Mouse (Mus musculus) forebrain, embryonic 11.5 days (tissue): Measurements from ENCODE around the gene Fut1. TPM values are rescaled to one million over a fixed set of nuclear protein-coding genes. Genes with fewer than 3 reads are reported as not detected.

Experiments used
- ATAC-seq: fragments of 200-750 bp; cut with Nextera tagmentation; replicated peaks from 2 replicates; pipeline ENCODE4 v1.8.0; 2017; ENCODE audit warnings: moderate TSS enrichment; ENCODE audit not compliant: low FRiP score
- DNase-seq: peaks from one replicate; pipeline ENCODE4 v3.0.0-alpha.2; 2017; ENCODE audit warnings: low spot score
- H3K27ac ChIP-seq: fragments of 300-500 bp; sonication (generic); 2 replicates; pipeline ENCODE4 v1.5.1; 2014; ENCODE audit warnings: low read depth, low read length
- H3K27me3 ChIP-seq: fragments of 300-500 bp; sonication (generic); 2 replicates; pipeline ENCODE4 v1.6.1; 2014; ENCODE audit warnings: mild to moderate bottlenecking, low read length, mixed read lengths; ENCODE audit not compliant: control insufficient read depth, insufficient read depth
- H3K36me3 ChIP-seq: fragments of 300-500 bp; sonication (generic); 2 replicates; pipeline ENCODE4 v1.6.1; 2014; ENCODE audit warnings: mild to moderate bottlenecking, low read length, moderate library complexity, mixed read lengths; ENCODE audit not compliant: control insufficient read depth, insufficient read depth
- H3K4me1 ChIP-seq: fragments of 300-500 bp; sonication (generic); replicated peaks from 2 replicates; pipeline ENCODE4 v1.6.1; 2014; ENCODE audit warnings: low read length, mixed read lengths; ENCODE audit not compliant: control insufficient read depth, insufficient read depth
- H3K4me2 ChIP-seq: fragments of 300-500 bp; sonication (generic); 2 replicates; pipeline ENCODE4 v1.6.1; 2014; ENCODE audit warnings: low read depth, mild to moderate bottlenecking, low read length, moderate library complexity, mixed read lengths; ENCODE audit not compliant: severe bottlenecking
- H3K4me3 ChIP-seq: fragments of 300-500 bp; sonication (generic); 2 replicates; pipeline ENCODE4 v1.5.1; 2014; ENCODE audit warnings: low read depth, low read length
- H3K9ac ChIP-seq: fragments of 300-500 bp; sonication (generic); 2 replicates; pipeline ENCODE4 v1.6.1; 2014; ENCODE audit warnings: low read length
- H3K9me3 ChIP-seq: fragments of 300-500 bp; sonication (generic); 2 replicates; pipeline ENCODE4 v1.6.1; 2016; ENCODE audit warnings: low read length, mixed read lengths; ENCODE audit not compliant: control insufficient read depth
- WGBS: fragments of 180-500 bp; shearing (Covaris S2); extraction: QIAGEN DNeasy Blood & Tissue Kit; methylation state at CpG from one replicate; pipeline ENCODE4 v1.1.7; 2014; 5-methylcytosine and 5-hydroxymethylcytosine counted together
- polyA plus RNA-seq: library from polyadenylated mRNA; unstranded; fragments of >200 nt; fragmentation: Nextera tagmentation; extraction: Ambion mirVana; gene quantifications from 2 replicates; pipeline ENCODE4 v1.2.1, GENCODE M21; 2014

Gene Fut1
- not detected in 2 replicates for polyA plus RNA-seq

DNA sequence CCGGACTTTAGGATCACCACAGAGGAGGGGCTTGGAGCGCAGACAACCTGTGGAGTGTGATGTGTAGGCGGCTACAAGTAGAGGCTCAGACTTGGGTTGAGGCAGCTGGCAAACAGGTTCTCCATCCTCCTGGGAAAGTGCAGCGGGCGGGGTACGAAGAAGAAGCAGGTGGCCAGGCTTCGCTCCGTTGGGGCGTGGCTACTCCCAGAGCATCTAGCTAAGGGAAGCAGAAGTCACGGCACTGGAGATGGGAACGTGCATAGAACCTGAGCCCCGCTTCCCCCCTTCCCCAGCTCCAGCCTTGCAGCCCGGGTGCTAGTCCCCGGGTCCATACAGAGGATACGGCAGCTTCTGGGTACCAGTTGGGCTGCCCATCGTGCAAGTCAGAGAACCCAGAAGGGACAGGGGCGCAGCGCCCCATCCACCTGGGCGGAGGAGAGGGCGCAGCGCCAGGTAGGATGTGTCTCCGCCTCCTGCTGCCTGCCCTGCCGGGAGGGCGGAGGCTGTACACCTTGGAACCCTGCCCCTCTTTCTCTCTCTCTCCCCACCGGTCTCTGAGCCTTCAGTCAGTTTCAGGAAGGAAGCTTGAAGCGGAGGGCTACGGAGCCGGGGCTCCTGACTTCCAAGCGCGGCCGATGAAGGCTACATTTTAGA lies at the start of gene Fut1:
TSS of gene Fut1 (plus strand) at position 248 of the 654 bp plus-strand sequence.
- Histone ChIP-seq H3K27me3 (peaks cover 20% of the 10 kb centered on the region), H3K4me3 (no peak within 1 kb of the TSS), H3K36me3 (no peaks in the 10 kb centered on the region), H3K4me2 (0 out of 2 replicates have a peak within 1 kb of the TSS, but pooled peaks have one; percentile 6), H3K4me1 (no peaks in the 10 kb centered on the region), H3K9ac (no peak within 1 kb of the TSS; the same call in 1 of the 2 replicates), H3K27ac (no peak within 1 kb of the TSS), H3K9me3 (no peaks in the 10 kb centered on the region)
- DNase-seq (no peak), ATAC-seq (no peak)
- 4% methylated on average over 31 of the region's 31 CpGs for WGBS

- H3K27ac ChIP-seq: peak overlapping the region; percentile 57; the same call in 1 of the 2 replicates
- peaks cover 7% of the 10 kb centered on the region; the same call in 1 of the 2 replicates for H3K4me1 ChIP-seq
- peak overlapping the region; percentile 74 for H3K4me2 ChIP-seq
- H3K4me3 ChIP-seq: peak overlapping the region; percentile 33
- no peaks in the 10 kb centered on the region for H3K27me3 ChIP-seq
- DNase-seq (peak; percentile 93), ATAC-seq (peak; percentile 95)
- no peaks in the 10 kb centered on the region; the same call in 1 of the 2 replicates for H3K36me3 ChIP-seq
- no peaks in the 10 kb centered on the region for H3K9me3 ChIP-seq
- under 1% methylated on average over 24 of the region's 24 CpGs for WGBS
- H3K9ac ChIP-seq: peak overlapping the region; percentile 47
These were observed 49.1 kb upstream of the Fut1 start for GRCm38 (mm10) chr7:45567780-45568516.

GRCm38 (mm10) chr7:45568601-45569473 lies 48.3 kb upstream of the Fut1 start:
- no peaks in the 10 kb centered on the region; the same call in 1 of the 2 replicates for H3K36me3 ChIP-seq
- 79% methylated on average over 10 of the region's 10 CpGs for WGBS
- ATAC-seq (no peak), DNase-seq (no peak)
- H3K4me1 ChIP-seq: peaks cover 7% of the 10 kb centered on the region; the same call in 1 of the 2 replicates
- no peaks in the 10 kb centered on the region for H3K9me3 ChIP-seq
- H3K27me3 ChIP-seq: no peaks in the 10 kb centered on the region
- H3K4me2 ChIP-seq: peak overlapping the region; percentile 74
- peak overlapping the region; percentile 33; the same call in 1 of the 2 replicates for H3K4me3 ChIP-seq
- peak overlapping the region; percentile 47 for H3K9ac ChIP-seq
- H3K27ac ChIP-seq: peak overlapping the region; percentile 57; the same call in 1 of the 2 replicates

GRCm38 (mm10) chr7:45570103-45570741 lies 46.9 kb upstream of the Fut1 start, which contains the start of gene Bcat2:
TSS of gene Bcat2 (plus strand) at chr7:45570153.
- Histone ChIP-seq H3K27me3 (no peaks in the 10 kb centered on the region), H3K4me1 (peaks cover 7% of the 10 kb centered on the region; the same call in 1 of the 2 replicates), H3K4me3 (peak within 1 kb of the TSS; percentile 53), H3K27ac (peak within 1 kb of the TSS; percentile 44), H3K4me2 (peak within 1 kb of the TSS; percentile 66), H3K9ac (peak within 1 kb of the TSS; percentile 81), H3K9me3 (no peaks in the 10 kb centered on the region), H3K36me3 (no peaks in the 10 kb centered on the region; the same call in 1 of the 2 replicates)
- ATAC-seq (peak; percentile 75), DNase-seq (peak; percentile 86)
- WGBS: under 1% methylated on average over 42 of the region's 42 CpGs

- 71% methylated on average over 1 of the region's 1 CpGs for WGBS
- Histone ChIP-seq H3K27ac (no peak overlapping the region), H3K4me2 (no peak overlapping the region), H3K4me3 (no peak overlapping the region), H3K4me1 (peaks cover 7% of the 10 kb centered on the region; the same call in 1 of the 2 replicates), H3K36me3 (no peaks in the 10 kb centered on the region; the same call in 1 of the 2 replicates), H3K9ac (no peak overlapping the region), H3K9me3 (no peaks in the 10 kb centered on the region), H3K27me3 (no peaks in the 10 kb centered on the region)
- ATAC-seq: no peak
- no peak for DNase-seq
These were observed 45.1 kb upstream of the Fut1 start for GRCm38 (mm10) chr7:45571966-45572365.

- ATAC-seq (no peak), DNase-seq (no peak)
- no peaks in the 10 kb centered on the region for H3K27me3 ChIP-seq
- no peak overlapping the region for H3K4me2 ChIP-seq
- H3K27ac ChIP-seq: no peak overlapping the region
- no peaks in the 10 kb centered on the region; the same call in 1 of the 2 replicates for H3K36me3 ChIP-seq
- H3K4me3 ChIP-seq: no peak overlapping the region
- WGBS: 85% methylated on average over 8 of the region's 8 CpGs
- H3K9me3 ChIP-seq: no peaks in the 10 kb centered on the region
- peaks cover 7% of the 10 kb centered on the region; the same call in 1 of the 2 replicates for H3K4me1 ChIP-seq
- H3K9ac ChIP-seq: no peak overlapping the region
These were observed 43.1 kb upstream of the Fut1 start for GRCm38 (mm10) chr7:45573954-45574353.

DNA sequence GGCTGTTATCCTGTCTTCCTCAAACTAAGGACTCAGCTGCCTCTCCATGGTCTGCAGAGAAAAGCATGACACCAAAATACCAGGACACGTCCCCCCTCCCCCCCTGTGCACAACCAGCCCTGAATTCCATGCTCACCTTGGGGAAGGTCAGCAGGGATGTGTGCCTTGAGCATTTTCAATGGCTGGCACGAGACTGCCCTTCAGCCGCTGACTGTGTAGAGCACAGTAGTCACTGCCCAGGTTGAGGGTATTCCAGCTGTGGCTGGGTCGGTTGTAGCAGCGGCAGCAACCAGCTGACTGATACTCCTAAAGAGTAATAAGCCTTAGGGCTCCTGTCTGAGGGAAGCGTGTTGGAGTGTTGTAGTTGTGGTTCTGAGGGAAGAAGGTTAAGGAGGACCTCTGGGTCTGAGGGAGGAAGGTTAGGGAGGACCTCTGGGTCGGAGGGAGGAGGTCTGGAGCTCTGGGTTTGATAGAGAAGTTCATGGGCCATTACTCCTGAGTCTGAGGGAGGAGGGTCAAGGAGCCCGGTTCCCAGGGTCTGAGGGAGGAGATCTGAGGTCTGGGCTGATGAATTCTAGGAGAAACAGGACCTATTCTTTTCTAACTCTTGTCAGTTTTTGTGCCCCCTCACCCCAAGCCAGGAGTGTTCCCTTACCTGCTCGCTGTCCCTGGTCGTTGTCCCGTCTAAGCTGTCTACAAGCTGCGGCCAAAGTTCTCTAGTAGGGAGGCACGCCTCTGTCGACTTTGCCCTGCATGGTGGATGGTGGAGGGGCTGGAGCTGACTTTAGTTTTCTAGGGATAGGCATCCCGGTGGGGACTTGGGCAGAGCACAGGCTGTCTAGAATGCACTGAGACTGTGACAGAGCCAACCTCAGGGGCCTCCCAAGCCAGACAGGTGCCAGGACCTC lies 42.4 kb upstream of the Fut1 start:
- Histone ChIP-seq H3K4me2 (no peak overlapping the region), H3K9me3 (no peaks in the 10 kb centered on the region), H3K4me3 (no peak overlapping the region), H3K27ac (no peak overlapping the region), H3K27me3 (no peaks in the 10 kb centered on the region), H3K36me3 (no peaks in the 10 kb centered on the region; the same call in 1 of the 2 replicates), H3K4me1 (peaks cover 7% of the 10 kb centered on the region; the same call in 1 of the 2 replicates), H3K9ac (no peak overlapping the region)
- DNase-seq (no peak), ATAC-seq (no peak)
- WGBS: 86% methylated on average over 15 of the region's 15 CpGs
